Mouse (Mus musculus) heart, embryonic 16.5 days (tissue): ENCODE measurements around the gene Has1. TPM values are rescaled to one million over a fixed set of nuclear protein-coding genes. Genes with fewer than 3 reads are reported as not detected.
"Not testable (repeated sequence)": the region's sequence is repeated elsewhere in the genome, so short reads cannot be mapped to it uniquely, and the experiment has no call there.

Source experiments
- ATAC-seq: fragments of 200-750 bp; cut with Nextera tagmentation; replicated peaks from 2 replicates; pipeline ENCODE4 v1.8.0; 2017; ENCODE audit warnings: moderate number of reproducible peaks; ENCODE audit not compliant: insufficient read depth, low FRiP score; ENCODE audit errors: extremely low read depth
- H3K27ac ChIP-seq: fragments of 300-500 bp; sonication (generic); 2 replicates; pipeline ENCODE4 v1.5.1; 2014; ENCODE audit warnings: mild to moderate bottlenecking, low read length, control low read depth, moderate library complexity
- H3K27me3 ChIP-seq: fragments of 300-500 bp; sonication (generic); 2 replicates; pipeline ENCODE4 v1.6.1; 2014; ENCODE audit warnings: low read length, mixed read lengths; ENCODE audit not compliant: control insufficient read depth, insufficient read depth
- H3K36me3 ChIP-seq: fragments of 300-500 bp; sonication (generic); 2 replicates; pipeline ENCODE4 v1.6.1; 2014; ENCODE audit not compliant: control insufficient read depth, insufficient read depth
- H3K4me1 ChIP-seq: fragments of 300-500 bp; sonication (generic); 2 replicates; pipeline ENCODE4 v1.6.1; 2014; ENCODE audit warnings: low read length, mixed read lengths; ENCODE audit not compliant: control insufficient read depth, insufficient read depth
- H3K4me2 ChIP-seq: fragments of 300-500 bp; sonication (generic); 2 replicates; pipeline ENCODE4 v1.6.1; 2014; ENCODE audit warnings: low read depth, mild to moderate bottlenecking, control low read depth, low read length
- H3K4me3 ChIP-seq: fragments of 300-500 bp; sonication (generic); 2 replicates; pipeline ENCODE4 v1.5.1; 2014; ENCODE audit warnings: mild to moderate bottlenecking, control low read depth, low read length
- H3K9ac ChIP-seq: fragments of 300-500 bp; sonication (generic); 2 replicates; pipeline ENCODE4 v1.6.1; 2014; ENCODE audit warnings: low read length, control low read depth
- H3K9me3 ChIP-seq: fragments of 300-500 bp; sonication (generic); replicated peaks from 2 replicates; pipeline ENCODE4 v1.6.1; 2016; ENCODE audit warnings: low read length; ENCODE audit not compliant: control insufficient read depth
- WGBS: fragments of 180-500 bp; shearing (Covaris S2); extraction: QIAGEN DNeasy Blood & Tissue Kit; methylation state at CpG from one replicate; pipeline ENCODE4 v1.1.7; 2014; 5-methylcytosine and 5-hydroxymethylcytosine counted together
- polyA plus RNA-seq: library from polyadenylated mRNA; unstranded; fragments of >200 nt; fragmentation: Nextera tagmentation; extraction: Ambion mirVana; gene quantifications from 2 replicates; pipeline ENCODE4 v1.2.1, GENCODE M21; 2015

Has1 gene
- polyA plus RNA-seq, 1 experiment from 2014 or later = 0.98 TPM

DNA sequence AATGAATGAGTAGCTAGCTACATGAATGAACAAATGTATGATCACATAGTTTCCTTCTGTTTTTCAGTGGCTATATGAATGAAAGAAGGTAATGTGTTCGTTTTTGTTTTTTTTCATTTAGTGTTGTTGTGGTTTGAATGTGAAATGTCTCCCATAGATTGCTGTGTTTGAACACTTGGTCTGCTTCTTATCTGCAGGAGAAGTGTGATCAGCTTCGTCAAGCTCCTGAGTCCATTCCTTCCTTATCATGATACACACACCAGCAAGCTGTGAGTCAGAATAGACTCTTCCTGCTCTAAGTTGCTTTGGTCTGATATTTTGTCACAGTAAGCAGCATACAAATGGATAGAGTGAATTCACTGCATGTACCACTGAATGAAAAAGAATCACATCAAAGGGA is 6.0 kb downstream of the Has1 start:
- Histone ChIP-seq H3K27me3 (peaks cover 8% of the 10 kb centered on the region), H3K4me1 (peaks cover 2% of the 10 kb centered on the region; the same call in 1 of the 2 replicates), H3K4me3 (no peak overlapping the region), H3K27ac (no peak overlapping the region), H3K9ac (no peak overlapping the region), H3K36me3 (no peaks in the 10 kb centered on the region), H3K9me3 (no peaks in the 10 kb centered on the region), H3K4me2 (no peak overlapping the region)
- WGBS = 46% methylated on average over 2 of the region's 2 CpGs
- no peak for ATAC-seq

DNA sequence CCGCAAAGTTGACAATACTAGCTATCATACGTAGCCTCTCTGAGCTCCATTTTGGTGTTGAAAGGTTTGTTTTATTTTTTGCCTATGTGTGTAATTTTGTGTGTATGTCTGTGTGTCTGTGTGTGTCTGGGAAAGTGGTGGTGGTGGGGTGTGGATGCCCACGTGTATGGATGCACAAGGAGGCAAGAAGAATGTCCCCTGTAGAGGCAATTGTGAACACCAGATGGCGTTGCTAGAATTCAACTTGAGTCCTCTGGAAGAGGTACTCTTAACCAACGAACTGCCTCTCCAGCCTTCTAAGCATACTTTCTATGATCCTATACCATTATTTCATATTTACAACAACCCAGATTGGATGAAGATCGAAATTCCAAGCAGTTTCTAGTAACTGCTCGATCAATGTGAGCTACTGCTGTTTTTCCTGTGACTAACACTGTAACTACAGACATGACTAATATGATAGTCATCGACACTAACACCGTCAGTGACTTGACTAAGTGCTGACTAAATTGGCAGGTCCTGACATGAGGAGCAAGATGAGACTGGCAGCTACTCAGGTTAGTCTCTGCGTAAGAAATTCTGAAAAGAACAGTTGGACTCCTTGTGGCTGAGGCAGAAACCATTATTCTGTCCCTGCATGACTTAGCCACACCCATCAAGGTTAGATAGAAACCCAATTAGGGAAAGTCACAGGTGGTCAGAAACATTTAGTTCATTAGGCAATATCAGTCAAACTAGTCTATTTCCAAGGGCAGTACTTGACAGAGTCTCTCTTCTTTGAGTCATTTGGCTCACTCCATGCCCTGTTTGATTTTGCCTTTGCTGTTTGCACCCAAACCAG is 9.6 kb downstream of the Has1 start:
- WGBS = 74% methylated on average over 10 of the region's 10 CpGs
- Histone ChIP-seq H3K4me3 (no peak overlapping the region), H3K36me3 (peaks cover 1% of the 10 kb centered on the region), H3K27ac (no peak overlapping the region), H3K9ac (no peak overlapping the region), H3K4me2 (no peak overlapping the region), H3K9me3 (no peaks in the 10 kb centered on the region), H3K27me3 (peaks cover 8% of the 10 kb centered on the region), H3K4me1 (peaks cover 2% of the 10 kb centered on the region; the same call in 1 of the 2 replicates)
- no peak for ATAC-seq

DNA sequence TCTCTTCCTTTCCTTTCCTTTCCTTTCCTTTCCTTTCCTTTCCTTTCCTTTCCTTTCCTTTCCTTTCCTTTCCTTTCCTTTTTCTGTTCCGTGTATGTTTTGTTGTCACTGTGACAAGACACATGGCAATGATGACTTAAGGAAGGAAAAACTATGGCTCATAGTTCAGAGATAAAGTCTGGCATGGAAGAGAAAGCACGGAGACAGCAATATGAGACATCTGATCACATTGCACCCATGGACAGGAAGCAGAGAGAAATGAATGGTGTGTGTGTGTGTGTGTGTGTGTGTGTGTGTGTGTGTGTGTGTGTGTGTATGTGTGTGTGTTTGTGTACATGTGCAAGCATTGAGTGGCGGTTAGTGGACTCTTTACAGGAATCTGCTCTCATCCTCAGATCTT is 10.4 kb downstream of the Has1 start:
- not testable (repeated sequence) for H3K4me1 ChIP-seq, H3K9ac ChIP-seq, H3K27ac ChIP-seq, H3K36me3 ChIP-seq, H3K4me3 ChIP-seq, ATAC-seq, H3K4me2 ChIP-seq, H3K9me3 ChIP-seq, H3K27me3 ChIP-seq
- WGBS = 66% methylated on average over 3 of the region's 3 CpGs

DNA sequence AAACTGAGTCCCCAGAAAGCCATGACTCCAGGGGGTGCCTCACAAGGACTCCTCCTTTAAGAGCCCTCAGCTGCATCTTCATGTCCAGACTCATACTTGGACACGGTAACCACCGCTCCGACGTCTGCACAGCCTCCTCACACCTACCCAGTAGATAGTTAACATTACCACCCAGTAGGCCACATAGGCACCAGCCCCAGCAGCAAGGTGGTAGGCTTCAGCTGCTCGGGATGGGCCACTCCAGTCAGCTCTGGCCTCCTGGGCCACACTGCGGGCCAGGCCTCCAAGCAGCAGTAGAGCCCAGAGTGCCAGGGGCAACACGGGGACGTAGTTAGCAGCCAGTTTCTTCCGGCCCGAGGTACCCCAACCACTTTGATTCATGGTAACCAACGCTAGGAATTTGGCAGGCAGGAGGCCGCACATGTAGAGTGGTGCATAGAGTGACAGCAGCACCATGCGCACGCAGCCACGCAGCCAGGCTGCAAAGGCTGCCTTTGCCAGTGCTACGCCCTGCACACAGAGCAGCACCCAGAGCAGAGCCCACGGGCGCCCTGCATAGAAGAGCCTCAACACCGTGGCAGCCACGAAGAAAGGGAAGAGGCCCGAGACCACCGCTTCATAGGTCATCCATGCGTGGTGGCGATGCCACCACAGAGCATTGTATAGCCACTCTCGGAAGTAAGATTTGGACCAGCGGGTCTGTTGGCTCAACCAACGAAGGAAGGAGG is 11.3 kb downstream of the Has1 start:
- no peak overlapping the region for H3K4me3 ChIP-seq
- H3K9ac ChIP-seq = no peak overlapping the region
- 69% methylated on average over 27 of the region's 27 CpGs for WGBS
- peaks cover 8% of the 10 kb centered on the region for H3K36me3 ChIP-seq
- H3K27ac ChIP-seq = no peak overlapping the region
- no peak overlapping the region for H3K4me2 ChIP-seq
- H3K9me3 ChIP-seq = no peaks in the 10 kb centered on the region
- peak; percentile 25; the same call in 1 of the 2 replicates for ATAC-seq
- H3K4me1 ChIP-seq = no peaks in the 10 kb centered on the region
- H3K27me3 ChIP-seq = no peaks in the 10 kb centered on the region

DNA sequence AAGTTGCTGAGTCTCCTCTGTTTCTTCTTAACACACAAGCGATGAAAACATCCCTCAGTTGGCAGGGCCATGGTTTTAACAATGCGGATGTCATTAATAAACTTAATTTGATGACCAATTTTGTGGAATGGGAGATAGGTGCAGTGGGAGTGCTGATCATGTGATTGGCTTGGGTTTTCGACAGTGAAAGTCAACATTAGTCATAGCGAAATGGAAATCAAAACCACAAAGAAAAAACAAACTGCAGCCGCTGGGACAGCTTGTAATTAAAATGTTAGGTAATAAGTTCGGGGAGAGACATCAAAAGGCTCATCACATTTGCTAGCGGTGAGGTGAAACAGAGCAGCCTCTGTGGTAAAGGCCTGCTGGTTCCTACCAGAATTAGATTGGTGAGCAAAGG is 14.2 kb downstream of the Has1 start:
- WGBS = 93% methylated on average over 7 of the region's 7 CpGs
- H3K4me1 ChIP-seq = peaks cover 15% of the 10 kb centered on the region
- no peaks in the 10 kb centered on the region for H3K27me3 ChIP-seq
- no peak overlapping the region for H3K4me2 ChIP-seq
- H3K36me3 ChIP-seq = peaks cover 14% of the 10 kb centered on the region
- H3K27ac ChIP-seq = no peak overlapping the region
- no peak for ATAC-seq
- H3K9ac ChIP-seq = no peak overlapping the region
- H3K9me3 ChIP-seq = no peaks in the 10 kb centered on the region
- H3K4me3 ChIP-seq = no peak overlapping the region

DNA sequence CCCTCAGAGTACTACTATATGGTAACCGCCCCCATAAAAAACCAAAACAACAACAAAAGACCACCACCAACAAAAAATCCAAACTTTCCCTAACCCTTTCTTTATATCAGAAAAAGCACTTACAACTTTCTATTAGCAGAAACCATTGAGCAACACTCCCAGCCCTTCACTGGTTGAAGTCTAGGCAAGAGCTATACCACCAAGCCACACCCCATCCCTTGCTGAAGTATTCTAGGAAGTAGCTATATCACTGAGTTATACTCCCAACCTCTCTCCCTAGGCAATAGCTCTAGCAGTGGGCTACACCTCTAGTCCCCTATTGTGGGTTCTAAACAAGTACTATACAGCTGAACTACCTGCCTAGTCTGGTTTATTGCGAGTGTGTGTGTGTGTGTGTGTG is 15.7 kb downstream of the Has1 start:
- H3K36me3 ChIP-seq = peaks cover 14% of the 10 kb centered on the region
- no peak overlapping the region for H3K27ac ChIP-seq
- H3K27me3 ChIP-seq = no peaks in the 10 kb centered on the region
- H3K4me1 ChIP-seq = peaks cover 28% of the 10 kb centered on the region
- 97% methylated on average over 2 of the region's 2 CpGs for WGBS
- no peak overlapping the region for H3K9ac ChIP-seq
- no peak overlapping the region for H3K4me3 ChIP-seq
- ATAC-seq = no peak
- no peaks in the 10 kb centered on the region for H3K9me3 ChIP-seq
- H3K4me2 ChIP-seq = no peak overlapping the region

DNA sequence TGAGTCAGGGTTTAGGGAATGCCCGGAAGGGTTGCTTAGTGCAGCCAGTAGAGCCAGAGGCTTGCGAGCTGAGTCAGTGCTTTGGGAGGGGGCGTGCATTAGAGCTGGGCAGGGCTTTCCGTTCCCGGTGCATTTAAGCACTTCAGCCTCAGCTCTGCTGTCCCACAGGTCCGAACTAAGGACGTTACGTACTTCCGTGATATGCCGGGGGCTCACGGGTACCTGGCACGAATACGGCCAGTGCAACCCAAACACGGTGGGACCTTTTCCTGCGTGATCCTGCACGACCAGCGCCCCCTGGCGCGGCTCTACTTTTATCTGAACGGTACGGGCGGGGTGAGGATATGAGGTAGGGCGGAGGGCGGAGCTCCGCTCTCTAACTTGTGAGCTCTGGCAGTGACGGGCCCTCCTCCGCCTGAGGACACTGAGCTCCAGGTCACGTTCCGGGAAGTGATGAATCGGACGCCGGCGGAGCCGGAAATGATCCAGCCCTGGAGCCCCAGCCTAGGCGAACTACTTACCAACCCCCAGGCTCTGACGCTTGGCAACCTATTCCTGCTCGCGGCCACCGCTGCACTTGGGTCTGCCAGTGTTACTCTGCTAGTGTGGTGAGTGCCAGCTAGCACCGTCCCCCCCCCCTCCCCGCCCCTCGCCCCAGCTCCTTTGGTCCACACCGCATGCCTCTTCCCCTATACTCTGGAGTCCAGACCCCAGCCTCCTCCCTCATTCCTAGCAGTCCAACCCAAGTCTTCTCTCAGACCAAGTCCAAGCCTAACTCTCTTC is 16.9 kb downstream of the Has1 start:
- peaks cover 18% of the 10 kb centered on the region for H3K36me3 ChIP-seq
- ATAC-seq = peak; percentile 99
- WGBS = under 1% methylated on average over 43 of the region's 43 CpGs
- no peaks in the 10 kb centered on the region for H3K9me3 ChIP-seq
- H3K4me3 ChIP-seq = peak overlapping the region; percentile 69
- H3K27ac ChIP-seq = peak overlapping the region; percentile 87
- peak overlapping the region; percentile 89 for H3K4me2 ChIP-seq
- no peaks in the 10 kb centered on the region for H3K27me3 ChIP-seq
- H3K9ac ChIP-seq = peak overlapping the region; percentile 84
- peaks cover 36% of the 10 kb centered on the region for H3K4me1 ChIP-seq

DNA sequence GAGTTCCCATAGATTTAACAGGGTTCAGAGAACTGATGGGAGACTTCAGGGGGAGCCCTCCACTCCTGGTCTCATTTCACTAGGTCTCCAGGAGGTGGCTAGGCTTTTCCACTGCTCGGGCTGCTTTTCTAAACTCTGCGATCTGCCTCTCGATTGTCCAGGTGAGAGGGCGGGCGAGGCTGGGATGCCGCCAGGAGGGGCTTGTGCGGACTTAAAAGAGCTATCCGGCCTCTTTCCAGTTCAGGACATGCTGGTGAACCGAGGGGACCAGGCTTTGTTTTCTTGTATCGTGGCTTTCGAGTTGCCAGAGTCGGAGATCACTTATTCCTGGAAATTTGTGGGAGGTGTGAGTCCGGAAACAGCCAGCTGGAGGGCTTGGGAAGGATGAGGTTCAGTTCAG is 17.6 kb downstream of the Has1 start:
- Histone ChIP-seq H3K27me3 (no peaks in the 10 kb centered on the region), H3K9ac (peak overlapping the region; percentile 68), H3K36me3 (peaks cover 19% of the 10 kb centered on the region), H3K4me1 (peaks cover 36% of the 10 kb centered on the region), H3K4me2 (peak overlapping the region; percentile 89), H3K27ac (peak overlapping the region; percentile 87), H3K4me3 (peak overlapping the region; percentile 69), H3K9me3 (no peaks in the 10 kb centered on the region)
- no peak for ATAC-seq
- WGBS = 6% methylated on average over 13 of the region's 13 CpGs
